Mouse (Mus musculus) CD4-positive, CD25-positive, alpha-beta regulatory T cell, adult 2 months (primary cell): Measurements from ENCODE around the gene Olfr314.
"Not testable (repeated sequence)": the region's sequence is repeated elsewhere in the genome, so short reads cannot be mapped to it uniquely, and the experiment has no call there.

Experiments
- DNase-seq: peaks from one replicate; pipeline ENCODE4 v3.0.0-alpha.2; 2012; ENCODE audit warnings: low read depth, low spot score

Olfr314 gene

GRCm38 (mm10) chr11:58832541-58832940 lies 49.8 kb downstream of the Olfr314 start:
- not testable (repeated sequence) for DNase-seq
